Mouse (Mus musculus): ENCODE data around the gene Frmpd3.
"Not testable (repeated sequence)": the region's sequence is repeated elsewhere in the genome, so short reads cannot be mapped to it uniquely, and the experiment has no call there.

The Frmpd3 gene

GRCm38 (mm10) chrX:140341656-140342392, at the start of gene Frmpd3:
TSS of gene Frmpd3 (plus strand) at chrX:140342263.
- DNase-seq (ENCODE audit: extremely low spot score, low spot score), result peak; percentile 41

DNA sequence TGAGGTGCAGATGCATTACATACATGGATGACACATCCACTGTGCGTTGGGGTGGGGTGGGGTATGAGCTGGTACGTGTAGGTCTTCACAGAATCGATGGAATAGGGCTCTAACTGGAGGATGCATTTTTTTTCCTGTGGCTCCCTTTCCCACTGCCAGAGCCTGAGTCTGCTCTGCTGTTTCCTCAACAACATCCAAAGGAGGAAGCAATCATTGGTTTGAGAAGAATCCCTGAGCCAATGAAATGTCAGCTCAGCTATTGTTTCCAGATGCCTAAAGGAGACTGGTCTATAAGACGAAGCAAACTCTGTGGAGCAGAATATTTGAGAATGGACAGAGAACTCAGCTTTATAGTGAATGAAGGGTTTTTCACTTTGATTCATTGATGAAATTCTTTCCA, 38.3 kb upstream of the Frmpd3 start:
- no peak for DNase-seq (ENCODE audit: extremely low spot score, low spot score)

DNA sequence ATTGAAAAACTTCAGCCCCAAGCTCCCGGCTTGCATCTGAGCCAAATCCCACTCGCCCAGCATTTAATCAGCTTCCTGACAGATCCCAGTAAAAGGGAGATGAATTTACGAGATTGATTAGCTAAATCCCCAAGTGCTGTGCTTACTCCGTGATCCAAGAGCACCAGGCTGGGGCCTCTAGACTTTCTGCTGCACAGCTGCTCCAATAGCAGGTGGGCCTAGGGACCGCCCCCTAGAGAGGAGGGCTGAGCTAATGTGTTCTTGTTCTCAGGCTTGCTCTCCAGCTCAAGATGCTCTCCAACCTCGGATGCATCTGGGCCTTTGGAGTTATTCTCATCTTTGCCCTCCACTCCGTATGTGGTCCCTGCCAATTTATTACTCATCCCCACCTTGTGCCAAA, 36.4 kb upstream of the Frmpd3 start:
- no peak for DNase-seq (ENCODE audit: extremely low spot score, low spot score)

DNA sequence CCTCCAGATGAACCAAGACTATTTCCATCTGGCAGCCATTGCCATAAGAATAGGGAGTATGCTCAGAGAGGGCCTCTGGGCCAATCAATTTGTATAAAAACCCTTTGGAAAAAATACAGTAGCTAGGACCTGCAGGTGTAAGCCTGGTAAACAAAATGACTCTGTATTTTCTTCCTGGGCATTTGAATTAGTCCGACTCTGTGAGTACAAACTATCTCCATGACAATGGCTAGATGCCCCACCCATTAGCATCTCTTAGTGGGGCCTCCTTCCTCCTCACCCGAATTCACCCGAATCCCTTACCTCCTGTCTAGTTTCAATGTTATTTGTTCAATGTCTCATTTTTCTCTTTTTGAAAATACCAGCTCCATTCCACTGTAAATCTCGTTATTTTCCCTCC, 24.1 kb upstream of the Frmpd3 start:
- DNase-seq (ENCODE audit: extremely low spot score, low spot score), result no peak

- no peak for DNase-seq (ENCODE audit: extremely low spot score, low spot score)
Observed at GRCm38 (mm10) chrX:140319131-140319530, 22.9 kb upstream of the Frmpd3 start.

GRCm38 (mm10) chrX:140320671-140321070, 21.4 kb upstream of the Frmpd3 start:
- not testable (repeated sequence) for DNase-seq (ENCODE audit: extremely low spot score, low spot score)

DNA sequence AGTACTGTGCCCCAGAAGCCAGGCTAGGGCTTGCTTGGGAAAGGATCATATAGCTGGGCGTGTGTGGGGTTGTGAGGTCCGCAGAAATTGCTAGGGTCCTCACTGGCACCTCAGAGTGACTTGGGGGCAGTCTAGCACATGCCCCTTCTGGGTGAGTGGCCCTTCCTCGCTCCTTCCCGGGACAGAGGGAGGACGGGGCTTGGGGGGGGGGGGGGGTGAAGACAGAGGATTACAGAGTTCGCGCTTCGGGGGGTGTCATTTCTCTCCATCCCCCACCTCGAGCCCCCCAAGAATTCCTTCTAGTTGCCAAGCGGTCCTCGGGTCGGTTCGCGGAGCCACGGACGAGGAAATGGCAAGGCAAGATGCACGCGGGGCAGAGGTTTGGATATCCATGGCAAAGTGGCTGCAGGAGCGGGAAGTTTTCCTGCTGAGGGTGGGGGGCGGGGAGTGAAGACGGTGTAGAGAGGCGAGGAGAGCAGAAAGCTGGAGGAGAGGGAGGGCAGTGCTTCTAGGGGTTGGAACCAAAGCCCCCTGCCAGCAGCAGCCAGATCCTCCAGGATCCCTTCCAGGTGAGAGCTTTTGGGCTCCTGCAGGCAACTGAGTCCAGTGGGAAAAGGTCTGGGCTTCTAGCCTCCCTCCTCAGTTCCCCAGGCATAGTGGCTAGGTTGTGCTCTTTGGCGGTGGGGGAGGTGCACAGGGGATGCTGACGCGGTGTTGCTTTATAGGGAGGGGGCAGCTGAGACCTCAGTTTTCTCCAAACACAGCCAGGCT, 515 bp downstream of the Frmpd3 start:
- DNase-seq (ENCODE audit: extremely low spot score, low spot score), result peak; percentile 17

GRCm38 (mm10) chrX:140375628-140376027, 33.6 kb downstream of the Frmpd3 start:
- DNase-seq (ENCODE audit: extremely low spot score, low spot score), result peak; percentile 14

GRCm38 (mm10) chrX:140399986-140400385, 57.9 kb downstream of the Frmpd3 start:
- no peak for DNase-seq (ENCODE audit: extremely low spot score, low spot score)

DNA sequence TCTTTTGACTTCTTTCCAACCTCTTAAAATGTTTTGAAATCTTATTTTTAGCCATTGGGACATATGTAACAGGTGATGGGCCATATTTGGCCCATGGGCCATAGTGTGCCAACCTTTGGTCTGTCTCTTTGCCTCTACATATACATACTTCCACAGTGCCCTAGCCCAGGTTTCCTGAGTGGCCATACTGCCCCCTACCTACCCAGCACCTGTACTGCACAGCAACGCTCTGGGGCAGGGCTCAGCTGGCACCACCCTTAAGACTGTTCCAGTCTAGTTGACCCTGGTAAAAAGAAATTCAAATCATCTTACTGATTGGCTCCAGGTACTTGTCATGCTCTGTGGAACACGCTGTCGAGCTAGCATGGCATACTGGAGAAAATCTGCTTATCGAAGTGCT, 60.8 kb downstream of the Frmpd3 start:
- DNase-seq (ENCODE audit: extremely low spot score, low spot score), result no peak

GRCm38 (mm10) chrX:140406079-140406478, 64.0 kb downstream of the Frmpd3 start:
- DNase-seq (ENCODE audit: extremely low spot score, low spot score), result no peak

DNA sequence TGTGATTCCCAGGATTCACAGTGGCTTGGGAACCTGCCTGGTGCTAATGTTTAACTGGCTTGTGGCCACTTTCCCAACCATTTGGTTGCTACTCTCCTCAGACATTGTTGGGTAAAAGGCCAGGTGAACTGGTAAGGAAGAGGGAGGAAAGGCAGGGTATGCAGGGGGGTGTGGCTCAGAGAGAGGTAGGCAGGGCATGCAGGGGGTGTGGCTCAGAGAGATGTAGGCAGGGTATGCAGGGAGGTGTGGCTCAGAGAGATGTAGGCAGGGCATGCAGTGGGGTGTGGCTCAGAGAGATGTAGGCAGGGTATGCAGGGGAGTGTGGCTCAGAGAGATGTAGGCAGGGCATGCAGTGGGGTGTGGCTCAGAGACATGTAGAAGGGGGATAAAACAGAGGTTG, 64.4 kb downstream of the Frmpd3 start:
- no peak for DNase-seq (ENCODE audit: extremely low spot score, low spot score)

- no peak for DNase-seq (ENCODE audit: extremely low spot score, low spot score)
Observed at GRCm38 (mm10) chrX:140407593-140407992, 65.5 kb downstream of the Frmpd3 start.

DNA sequence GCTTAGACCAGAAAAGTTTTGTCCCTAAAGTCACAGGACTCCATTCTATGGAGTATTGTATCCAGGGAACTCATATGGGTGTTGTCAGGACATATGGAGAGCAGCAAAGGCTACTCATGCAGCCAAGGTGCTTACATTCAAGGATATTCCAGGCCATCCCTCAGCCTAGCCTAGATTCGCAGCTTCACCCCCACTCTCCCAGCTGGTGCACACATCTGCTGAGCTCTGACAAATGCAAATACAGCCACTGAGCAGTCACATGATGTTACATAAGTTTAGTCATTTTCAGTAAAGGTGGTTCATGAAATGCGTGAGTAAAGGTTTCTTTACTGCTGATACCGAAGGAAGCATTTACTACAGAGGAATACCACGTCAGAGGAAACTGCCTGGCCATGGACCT, 76.4 kb downstream of the Frmpd3 start:
- DNase-seq (ENCODE audit: extremely low spot score, low spot score), result no peak

- DNase-seq (ENCODE audit: extremely low spot score, low spot score), result no peak
Observed at GRCm38 (mm10) chrX:140427124-140427523, 85.1 kb downstream of the Frmpd3 start.

GRCm38 (mm10) chrX:140428252-140428651, 86.2 kb downstream of the Frmpd3 start:
- DNase-seq (ENCODE audit: extremely low spot score, low spot score), result no peak

GRCm38 (mm10) chrX:140429985-140430384, 87.9 kb downstream of the Frmpd3 start:
- no peak for DNase-seq (ENCODE audit: extremely low spot score, low spot score)

- DNase-seq (ENCODE audit: extremely low spot score, low spot score), result no peak
Observed at GRCm38 (mm10) chrX:140430506-140430905, 88.4 kb downstream of the Frmpd3 start.

DNA sequence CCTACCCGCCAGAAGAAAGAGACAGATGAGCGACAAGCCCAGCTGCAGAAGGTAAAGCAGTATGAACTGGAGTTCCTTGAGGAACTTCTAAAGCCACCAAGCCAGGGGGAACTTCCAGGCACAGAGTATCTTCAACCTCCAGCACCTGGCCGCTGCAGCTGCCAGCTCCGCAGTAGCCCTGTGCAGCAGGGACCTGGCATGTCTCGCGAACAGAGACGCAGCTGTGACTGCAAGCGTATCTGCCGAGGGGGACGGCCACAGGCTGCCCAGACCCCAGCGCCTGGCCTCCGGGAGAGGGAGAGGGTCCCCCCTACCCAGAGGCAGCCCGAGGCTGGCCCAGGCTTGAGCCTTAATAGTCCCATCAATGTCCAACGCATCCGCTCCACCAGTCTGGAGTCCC, 89.9 kb downstream of the Frmpd3 start:
- no peak for DNase-seq (ENCODE audit: extremely low spot score, low spot score)

DNA sequence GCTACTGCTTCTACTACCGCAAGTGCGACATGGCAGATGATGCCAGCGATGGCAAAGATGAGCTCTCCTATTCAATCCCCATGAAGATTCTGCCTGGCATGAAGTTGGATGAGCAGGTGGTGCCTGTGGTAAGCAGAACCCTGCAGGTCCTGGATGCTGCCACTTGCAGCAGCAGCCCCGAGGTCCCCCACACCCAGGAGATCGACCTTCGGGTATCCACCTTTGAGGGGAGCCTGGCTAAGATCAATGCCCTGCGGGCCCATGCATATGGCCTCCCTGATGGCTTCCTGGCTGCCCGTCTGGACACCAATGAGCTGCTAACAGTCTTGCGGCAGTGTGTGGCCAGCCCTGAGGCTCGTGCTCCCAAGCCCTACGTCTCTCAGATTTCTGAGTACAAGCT, 90.7 kb downstream of the Frmpd3 start:
- DNase-seq (ENCODE audit: extremely low spot score, low spot score), result no peak

- no peak for DNase-seq (ENCODE audit: extremely low spot score, low spot score)
Observed at GRCm38 (mm10) chrX:140437906-140438305, 95.8 kb downstream of the Frmpd3 start.

DNA sequence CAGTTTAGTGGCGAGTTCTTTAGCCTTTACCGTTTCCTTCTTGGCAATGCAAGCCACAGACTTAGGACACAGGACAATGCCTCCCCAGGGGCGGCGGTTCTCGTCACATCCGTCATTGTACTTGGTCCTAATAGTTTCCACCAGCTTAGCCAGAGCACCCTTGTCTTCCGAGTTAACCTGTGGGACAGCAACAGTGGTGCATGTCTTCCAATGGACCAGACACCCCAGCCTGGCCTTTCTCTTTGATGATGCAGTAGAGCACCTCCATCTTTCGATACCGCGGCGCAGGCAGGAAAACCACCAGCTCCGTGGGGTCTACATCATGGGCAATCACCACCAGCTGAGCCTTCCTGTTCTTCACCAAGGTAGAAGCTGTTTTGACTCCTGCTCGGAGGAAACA, 103.5 kb downstream of the Frmpd3 start:
- no peak for DNase-seq (ENCODE audit: extremely low spot score, low spot score)

DNA sequence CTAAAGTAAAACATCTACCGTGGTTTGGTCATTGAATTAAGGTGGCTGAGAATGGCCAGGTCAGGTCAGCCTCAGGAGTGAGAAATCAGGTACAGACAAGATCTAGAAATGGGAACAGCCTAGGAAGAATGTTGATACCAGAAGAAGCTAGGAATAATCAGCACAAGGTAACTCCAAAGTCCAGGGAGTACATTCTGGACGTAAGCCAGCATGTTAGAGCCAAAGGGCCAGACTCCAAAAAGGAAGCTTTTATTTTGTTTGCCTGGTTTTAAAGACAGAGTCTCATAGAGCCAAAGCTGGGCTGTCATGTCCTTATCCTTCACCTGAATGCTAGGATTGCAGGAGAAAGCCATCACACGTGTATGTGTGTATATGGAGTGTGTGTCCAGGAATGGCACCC, 108.0 kb downstream of the Frmpd3 start:
- DNase-seq (ENCODE audit: extremely low spot score, low spot score), result no peak

Measured in neural tube, embryonic 10.5 days (tissue).